10 mouse cellular contexts compared by ENCODE assay signal in genomic region chr13:98496917-98497870, GRCm38 (mm10). TPM values are rescaled to one million over a fixed set of nuclear protein-coding genes. Genes with fewer than 3 reads are reported as not detected.
DNase-seq lines count a peak whose midpoint lies in the region; ATAC-seq and TF ChIP-seq lines count a peak whose summit lies in the region.
"Had no signal": no experiment of that assay in that cellular context is flagged by ENCODE, and none has a peak within 500 bp of the region (broad histone marks: within the 10 kb centered on the region; RNA-seq: fewer than 3 reads in every experiment).

No protein-coding gene starts in this region.

- peak; percentile 48 for TF ChIP-seq CTCF in heart, postnatal 0 days (IDR thresholded peaks at IDR 0.05; ENCODE audit: low read depth)
- TF ChIP-seq CTCF in CH12.LX (conservative IDR thresholded peaks at IDR 0.05 in 1 of 2, IDR thresholded peaks at IDR 0.05 in 1 of 2; ENCODE audit: low read depth in 2 of 2, low read length in 2 of 2) = peak; percentile 59 to 81; a peak in 3 of 4 replicates

- no peak overlapping the region for H3K27ac ChIP-seq in heart, postnatal 0 days (ENCODE audit: low read depth)
- H3K27ac ChIP-seq in CH12.LX (ENCODE audit: insufficient read depth, low read depth) = no peak overlapping the region
- H3K27ac ChIP-seq in neural tube, embryonic 14.5 days (ENCODE audit: low read depth, low read length) = no peak overlapping the region
- H3K27ac ChIP-seq: heart, embryonic 15.5 days; neural tube, embryonic 12.5 days had no signal

- no peak overlapping the region for H3K4me3 ChIP-seq in heart, postnatal 0 days (ENCODE audit: low read depth, low read length)
- H3K4me3 ChIP-seq in CH12.LX (replicated peaks in 1 of 3; ENCODE audit: low read depth in 2 of 3, low read length in 2 of 3, poor library complexity in 1 of 3) = no peak overlapping the region
- no peak overlapping the region for H3K4me3 ChIP-seq in neural tube, embryonic 14.5 days (ENCODE audit: low read depth, low read length)
- H3K4me3 ChIP-seq: heart, embryonic 15.5 days; neural tube, embryonic 12.5 days had no signal

- H3K4me1 ChIP-seq in heart, postnatal 0 days (ENCODE audit: control insufficient read depth, insufficient read depth) = no peaks in the 10 kb centered on the region
- H3K4me1 ChIP-seq in CH12.LX (ENCODE audit: control insufficient read depth in 1 of 2, insufficient read depth in 2 of 2) = peaks cover 3 to 9% of the 10 kb centered on the region in 2 experiments; a peak in 3 of 4 replicates
- H3K4me1 ChIP-seq in neural tube, embryonic 14.5 days (ENCODE audit: control insufficient read depth, insufficient read depth, low read length) = no peaks in the 10 kb centered on the region

- WGBS in heart, postnatal 0 days = 39% methylated on average over 16 of the region's 16 CpGs
- 18% methylated on average over 16 of the region's 16 CpGs for WGBS in neural tube, embryonic 14.5 days

- H3K9ac ChIP-seq in heart, postnatal 0 days (replicated peaks; ENCODE audit: low read depth, low read length) = no peak overlapping the region
- no peak overlapping the region for H3K9ac ChIP-seq in CH12.LX (ENCODE audit: insufficient read depth, low read depth)
- H3K9ac ChIP-seq in neural tube, embryonic 14.5 days (replicated peaks; ENCODE audit: low read depth, low read length) = no peak overlapping the region
- H3K9ac ChIP-seq: heart, embryonic 15.5 days; neural tube, embryonic 12.5 days had no signal

- no peak for DNase-seq in heart, postnatal 0 days (ENCODE audit: low spot score)
- DNase-seq in heart, postnatal 14 days = no peak
- peak; percentile 65 for DNase-seq in CH12.LX (ENCODE audit: extremely low read depth)
- DNase-seq in embryo, embryonic 9.5 days (ENCODE audit: extremely low spot score) = peak; percentile 76
- DNase-seq in kidney, adult 8-10 months = peak; percentile 60 to 73
- DNase-seq in B cell, adult 2 months = no peak
- no peak for DNase-seq in left cerebral cortex, postnatal 10 days (ENCODE audit: extremely low spot score in 1 of 2, low spot score in 2 of 2)

- H3K9me3 ChIP-seq in heart, postnatal 0 days (replicated peaks; ENCODE audit: control insufficient read depth, low read length) = no peaks in the 10 kb centered on the region
- H3K9me3 ChIP-seq in CH12.LX (replicated peaks; ENCODE audit: low read length) = no peaks in the 10 kb centered on the region
- no peaks in the 10 kb centered on the region for H3K9me3 ChIP-seq in neural tube, embryonic 14.5 days (ENCODE audit: control insufficient read depth, low read length)
- H3K9me3 ChIP-seq: heart, embryonic 15.5 days; neural tube, embryonic 12.5 days had no signal

- dilution Hi-C loops in CH12.LX (cut with MboI; ENCODE audit: extremely low pct_ligation_motif_present, extremely low pct_unique_long_range_greater_than_20kb, low sequenced_read_pairs) = no loop called here

- peaks cover 68% of the 10 kb centered on the region for H3K27me3 ChIP-seq in heart, postnatal 0 days (ENCODE audit: control insufficient read depth, insufficient read depth, low read length)
- no peaks in the 10 kb centered on the region for H3K27me3 ChIP-seq in CH12.LX (replicated peaks)
- peaks cover 37% of the 10 kb centered on the region for H3K27me3 ChIP-seq in neural tube, embryonic 14.5 days (ENCODE audit: control insufficient read depth, insufficient read depth, low read length)

- no peak for TF ChIP-seq EP300 in heart, postnatal 0 days (IDR thresholded peaks at IDR 0.05; ENCODE audit: low read depth)
- TF ChIP-seq EP300 in CH12.LX (IDR thresholded peaks at IDR 0.05; ENCODE audit: low read length) = no peak

- no peaks in the 10 kb centered on the region for H3K36me3 ChIP-seq in heart, postnatal 0 days (replicated peaks; ENCODE audit: control insufficient read depth, insufficient read depth, low read length)
- H3K36me3 ChIP-seq in CH12.LX (replicated peaks in 1 of 2; ENCODE audit: control insufficient read depth in 1 of 2, insufficient read depth in 1 of 2, low read length in 1 of 2) = no peaks in the 10 kb centered on the region
- H3K36me3 ChIP-seq in neural tube, embryonic 14.5 days (ENCODE audit: control insufficient read depth, insufficient read depth, low read length) = no peaks in the 10 kb centered on the region
- H3K36me3 ChIP-seq: heart, embryonic 15.5 days; neural tube, embryonic 12.5 days had no signal

- no peak for ATAC-seq in heart, postnatal 0 days (ENCODE audit: insufficient read depth, low read depth)
- ATAC-seq in neural tube, embryonic 14.5 days (ENCODE audit: low read depth) = peak; percentile 65; the same call in 1 of the 2 replicates

- no peak overlapping the region for H3K4me2 ChIP-seq in heart, postnatal 0 days (ENCODE audit: low read depth, low read length)
- H3K4me2 ChIP-seq in CH12.LX (ENCODE audit: insufficient read depth, low read depth, poor library complexity, severe bottlenecking) = peak overlapping the region; percentile 39
- no peak overlapping the region for H3K4me2 ChIP-seq in neural tube, embryonic 14.5 days (ENCODE audit: low read depth, low read length)
- H3K4me2 ChIP-seq: heart, embryonic 15.5 days; neural tube, embryonic 12.5 days had no signal

- no peak for TF ChIP-seq POLR2A in CH12.LX (IDR thresholded peaks at IDR 0.05; ENCODE audit: low read depth, low read length)

- TF ChIP-seq RAD21 in CH12.LX (IDR thresholded peaks at IDR 0.05; ENCODE audit: low read depth, low read length) = peak; percentile 76

- intact Hi-C loops in heart, postnatal 14 days (cut with DNase I) = no loop called here
- intact Hi-C loops in left cerebral cortex, postnatal 10 days (cut with DNase I) = no loop called here

- H3K79me2 ChIP-seq in CH12.LX (replicated peaks; ENCODE audit: control insufficient read depth, extremely low read depth, insufficient read depth, poor library complexity, severe bottlenecking) = no peaks in the 10 kb centered on the region

- in situ Hi-C loops in CH12.LX (cut with MboI; ENCODE audit: low pct_ligation_motif_present, low pct_unique_long_range_greater_than_20kb, low sequenced_read_pairs) = no loop called here

TF ChIP-seq in CH12.LX, 34 proteins besides CTCF, POLR2A, EP300 and RAD21:
- peak; percentile 73; the same call in 1 of the 2 replicates for TF ChIP-seq MAZ (IDR thresholded peaks at IDR 0.05; ENCODE audit: low read depth, low read length)
- TF ChIP-seq JUN (IDR thresholded peaks at IDR 0.05; ENCODE audit: insufficient read depth, low read depth, low read length) = no peak
- 0 out of 2 replicates have a peak, but pooled peaks have one; percentile 27 for TF ChIP-seq MYC (IDR thresholded peaks at IDR 0.05; ENCODE audit: low read depth, low read length)
- peak; percentile 62 for TF ChIP-seq BHLHE40 (IDR thresholded peaks at IDR 0.05; ENCODE audit: low read depth, low read length)
- peak; percentile 68 for TF ChIP-seq SMC3 (IDR thresholded peaks at IDR 0.05; ENCODE audit: low read depth, low read length)
- no peak for TF ChIP-seq USF1 (IDR thresholded peaks at IDR 0.05; ENCODE audit: low read depth, low read length)
TF ChIP-seq in CH12.LX: peak in this region for 4.

RNA-seq across cellular contexts. Expression of gene Gm10320, which starts 5.4 kb away (rescaled TPM):
- total RNA-seq in heart, postnatal 0 days (2014; rRNA removed; ENCODE audit: low replicate concordance) = 13.1 TPM in 1 of 2 replicates, not detected in the other
- polyA plus RNA-seq in heart, postnatal 0 days (2015; fragmentation: Nextera tagmentation; extraction: Ambion mirVana) = 0.27 and 0.66 TPM in 2 replicates
- not detected for total RNA-seq in heart, postnatal 14 days (2021)
- total RNA-seq in CH12.LX (2012; rRNA removed) = 6.1 and 8.0 TPM in 2 replicates
- total RNA-seq in CH12.LX (2014; rRNA removed) = 11.6 and 13.4 TPM in 2 replicates
- polyA plus RNA-seq in CH12.LX (2012; ENCODE audit: insufficient read length, low read depth) = 1.2 and 1.8 TPM in 2 replicates
- 0.59 and 0.86 TPM in 2 replicates for polyA plus RNA-seq in neural tube, embryonic 14.5 days (2014; fragmentation: Nextera tagmentation; extraction: Ambion mirVana)
- total RNA-seq in left cerebral cortex, postnatal 10 days (2021) = not detected

Comparison
In these comparisons a context has a peak if more than half of its experiments do, and no peak if none do; other contexts are left out.
1. DNase-seq: peak in CH12.LX (single experiment), embryo, embryonic 9.5 days (single experiment) and kidney, adult 8-10 months (2 of 2); none in heart, postnatal 0 days (single experiment), heart, postnatal 14 days (0 of 2), B cell, adult 2 months (0 of 2) and left cerebral cortex, postnatal 10 days (0 of 2).